Mouse (Mus musculus): ENCODE measurements around the gene Plekhg1. TPM values are rescaled to one million over a fixed set of nuclear protein-coding genes. Genes with fewer than 3 reads are reported as not detected.

The Plekhg1 gene
- total and polyA plus RNA-seq, 2 experiments from 2014 or later, result 6.8 to 14.8 TPM

DNA sequence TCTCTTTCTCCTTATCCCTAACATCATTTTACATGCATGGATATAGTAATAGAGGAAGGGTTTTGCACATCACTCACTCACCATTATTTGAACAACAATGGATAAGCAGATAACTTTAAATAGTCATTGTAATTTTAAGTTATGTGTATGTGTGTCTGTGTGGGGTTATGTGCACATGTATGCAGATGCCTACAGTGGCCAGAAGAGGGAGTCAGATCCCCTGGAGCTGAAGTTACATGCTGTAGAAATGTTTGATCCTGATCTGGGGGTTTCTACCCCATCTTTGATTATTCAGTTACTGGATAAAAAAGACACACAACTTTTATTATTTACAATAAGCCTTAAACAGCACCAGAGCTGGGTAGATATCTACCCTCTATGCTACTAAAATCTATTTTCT, 127.1 kb downstream of the Plekhg1 start:
- Histone ChIP-seq H3K36me3 (ENCODE audit: insufficient read depth, low read length) (no peaks in the 10 kb centered on the region), H3K9ac (replicated peaks; ENCODE audit: low read length) (no peak overlapping the region), H3K27me3 (ENCODE audit: insufficient read depth, low read length) (no peaks in the 10 kb centered on the region), H3K4me2 (ENCODE audit: low read depth, low read length) (no peak overlapping the region), H3K9me3 (ENCODE audit: low read length) (no peaks in the 10 kb centered on the region), H3K27ac (no peak overlapping the region), H3K4me3 (ENCODE audit: low read length) (no peak overlapping the region), H3K4me1 (ENCODE audit: insufficient read depth, low read length) (no peaks in the 10 kb centered on the region)
- ATAC-seq (no peak), DNase-seq (ENCODE audit: low spot score) (no peak)
- TF ChIP-seq CTCF (IDR thresholded peaks at IDR 0.05; ENCODE audit: low read depth), result no peak

DNA sequence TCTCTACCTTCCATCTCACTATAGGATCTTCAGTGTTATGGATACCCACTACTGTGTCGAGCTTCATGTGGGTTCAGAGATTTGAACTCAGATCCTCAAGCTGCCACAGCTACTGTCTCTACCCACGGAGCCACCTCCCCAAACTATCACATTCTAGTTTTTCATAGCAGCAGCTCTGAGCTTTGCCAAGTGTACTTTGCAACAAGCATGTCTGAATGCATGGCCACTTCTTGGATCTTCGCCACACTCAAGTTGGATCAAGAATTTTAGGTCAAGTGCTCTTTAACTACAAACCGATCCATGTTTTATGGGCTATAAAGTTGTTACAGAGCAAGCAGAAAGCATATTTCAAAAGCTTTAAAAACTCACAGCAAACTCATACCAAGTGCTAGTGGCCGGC, 130.7 kb downstream of the Plekhg1 start:
- 80% methylated on average over 5 of the region's 5 CpGs for WGBS
- H3K36me3 ChIP-seq (ENCODE audit: insufficient read depth, low read length), result 0 out of 2 replicates have a peak, but pooled peaks cover 3% of the 10 kb centered on the region
- H3K9me3 ChIP-seq (ENCODE audit: low read length), result no peaks in the 10 kb centered on the region
- H3K27ac ChIP-seq, result no peak overlapping the region
- H3K4me1 ChIP-seq (ENCODE audit: insufficient read depth, low read length), result no peaks in the 10 kb centered on the region
- H3K4me2 ChIP-seq (ENCODE audit: low read depth, low read length), result no peak overlapping the region
- no peak overlapping the region for H3K4me3 ChIP-seq (ENCODE audit: low read length)
- H3K27me3 ChIP-seq (ENCODE audit: insufficient read depth, low read length), result no peaks in the 10 kb centered on the region
- ATAC-seq (no peak), DNase-seq (ENCODE audit: low spot score) (no peak)
- H3K9ac ChIP-seq (replicated peaks; ENCODE audit: low read length), result no peak overlapping the region
- no peak for TF ChIP-seq CTCF (IDR thresholded peaks at IDR 0.05; ENCODE audit: low read depth)

DNA sequence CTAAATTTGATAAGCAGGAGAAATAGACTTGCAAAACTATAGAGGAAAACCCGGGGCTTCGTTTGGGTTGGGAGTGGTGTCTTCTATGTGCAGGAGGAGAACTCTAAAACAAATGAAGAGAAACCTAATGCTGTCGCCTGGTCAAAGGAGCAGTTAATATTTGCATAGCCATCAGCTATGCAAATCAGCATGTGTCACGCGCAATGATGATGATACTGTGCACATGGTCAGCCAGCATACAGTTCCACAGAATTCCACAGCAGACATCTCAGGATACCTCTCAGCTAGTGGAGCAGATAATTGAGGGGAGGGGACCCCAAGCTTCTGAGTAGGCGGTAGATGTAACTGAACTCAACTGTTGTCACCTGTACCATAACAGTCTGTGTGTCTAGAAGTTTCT, 133.3 kb downstream of the Plekhg1 start:
- Histone ChIP-seq H3K36me3 (ENCODE audit: insufficient read depth, low read length) (0 out of 2 replicates have a peak, but pooled peaks cover 3% of the 10 kb centered on the region), H3K27ac (no peak overlapping the region), H3K4me3 (ENCODE audit: low read length) (no peak overlapping the region), H3K9ac (replicated peaks; ENCODE audit: low read length) (no peak overlapping the region), H3K27me3 (ENCODE audit: insufficient read depth, low read length) (no peaks in the 10 kb centered on the region), H3K9me3 (ENCODE audit: low read length) (no peaks in the 10 kb centered on the region), H3K4me2 (ENCODE audit: low read depth, low read length) (no peak overlapping the region), H3K4me1 (ENCODE audit: insufficient read depth, low read length) (no peaks in the 10 kb centered on the region)
- TF ChIP-seq CTCF (IDR thresholded peaks at IDR 0.05; ENCODE audit: low read depth), result no peak
- DNase-seq (ENCODE audit: low spot score) (no peak), ATAC-seq (no peak)
- 95% methylated on average over 6 of the region's 6 CpGs for WGBS

DNA sequence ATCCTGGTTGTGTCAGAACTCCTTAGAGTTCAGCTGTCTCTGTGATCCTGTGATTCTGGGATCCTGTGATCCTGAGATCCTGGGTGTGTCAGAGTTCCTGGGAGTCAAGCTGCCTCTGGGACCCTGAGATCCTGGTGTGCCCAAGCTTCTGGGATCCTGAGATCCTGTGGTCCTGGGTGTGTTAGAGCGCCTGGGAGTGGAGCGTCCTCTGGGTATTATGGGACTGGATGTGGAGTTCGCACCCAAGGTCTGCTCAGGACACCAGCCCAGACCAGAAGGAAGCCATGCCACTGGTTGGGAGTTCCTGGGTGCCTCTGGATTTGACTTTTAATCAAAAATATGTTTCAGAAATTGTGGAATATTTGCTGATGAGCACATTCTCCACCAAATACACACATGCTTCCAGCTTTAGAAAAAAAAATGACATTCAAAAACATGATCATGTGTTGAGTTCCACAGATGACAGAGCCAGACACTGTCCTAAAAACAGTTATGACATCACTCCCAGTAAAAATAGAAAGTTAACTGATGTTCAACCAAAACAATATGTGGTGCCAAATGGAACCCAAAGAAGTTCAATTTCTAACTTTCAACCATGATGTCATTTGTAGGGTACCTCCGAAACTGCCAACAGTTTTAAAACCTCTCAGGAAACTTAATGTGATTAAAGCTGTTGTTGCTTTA, 137.8 kb downstream of the Plekhg1 start:
- no peak for DNase-seq (ENCODE audit: low spot score)
- Histone ChIP-seq H3K27me3 (ENCODE audit: insufficient read depth, low read length) (no peaks in the 10 kb centered on the region), H3K36me3 (ENCODE audit: insufficient read depth, low read length) (0 out of 2 replicates have a peak, but pooled peaks cover 2% of the 10 kb centered on the region), H3K9me3 (ENCODE audit: low read length) (no peaks in the 10 kb centered on the region), H3K4me2 (ENCODE audit: low read depth, low read length) (no peak overlapping the region), H3K27ac (no peak overlapping the region), H3K9ac (replicated peaks; ENCODE audit: low read length) (no peak overlapping the region), H3K4me3 (ENCODE audit: low read length) (no peak overlapping the region), H3K4me1 (ENCODE audit: insufficient read depth, low read length) (no peaks in the 10 kb centered on the region)
- 96% methylated on average over 4 of the region's 4 CpGs for WGBS
- no peak for TF ChIP-seq CTCF (IDR thresholded peaks at IDR 0.05; ENCODE audit: low read depth)
- ATAC-seq, result no peak

DNA sequence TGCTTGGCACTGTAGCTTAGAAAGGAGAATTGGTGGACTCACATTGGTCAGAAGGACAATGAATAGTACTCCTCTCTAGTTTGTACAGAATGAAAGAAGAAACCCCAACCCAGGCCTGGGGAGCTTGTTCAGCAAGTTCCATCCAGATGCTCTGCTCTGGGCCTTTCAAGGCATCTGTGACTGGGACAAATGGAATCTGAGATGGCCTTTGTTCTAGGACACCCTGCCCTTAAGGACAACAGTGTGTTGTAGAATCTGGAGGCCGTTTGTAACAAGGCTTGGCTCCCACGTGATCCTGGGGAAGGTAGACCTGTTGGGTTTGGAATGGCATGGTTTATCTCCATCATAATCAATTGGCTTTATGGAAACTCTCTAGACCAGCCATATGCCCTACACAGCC, 141.0 kb downstream of the Plekhg1 start:
- H3K4me2 ChIP-seq (ENCODE audit: low read depth, low read length), result no peak overlapping the region
- no peaks in the 10 kb centered on the region for H3K27me3 ChIP-seq (ENCODE audit: insufficient read depth, low read length)
- H3K36me3 ChIP-seq (ENCODE audit: insufficient read depth, low read length), result no peaks in the 10 kb centered on the region
- 67% methylated on average over 2 of the region's 2 CpGs for WGBS
- no peaks in the 10 kb centered on the region for H3K4me1 ChIP-seq (ENCODE audit: insufficient read depth, low read length)
- H3K9ac ChIP-seq (replicated peaks; ENCODE audit: low read length), result no peak overlapping the region
- no peak overlapping the region for H3K27ac ChIP-seq
- no peak for DNase-seq (ENCODE audit: low spot score)
- no peak for ATAC-seq
- H3K4me3 ChIP-seq (ENCODE audit: low read length), result no peak overlapping the region
- H3K9me3 ChIP-seq (ENCODE audit: low read length), result no peaks in the 10 kb centered on the region
- no peak for TF ChIP-seq CTCF (IDR thresholded peaks at IDR 0.05; ENCODE audit: low read depth)

DNA sequence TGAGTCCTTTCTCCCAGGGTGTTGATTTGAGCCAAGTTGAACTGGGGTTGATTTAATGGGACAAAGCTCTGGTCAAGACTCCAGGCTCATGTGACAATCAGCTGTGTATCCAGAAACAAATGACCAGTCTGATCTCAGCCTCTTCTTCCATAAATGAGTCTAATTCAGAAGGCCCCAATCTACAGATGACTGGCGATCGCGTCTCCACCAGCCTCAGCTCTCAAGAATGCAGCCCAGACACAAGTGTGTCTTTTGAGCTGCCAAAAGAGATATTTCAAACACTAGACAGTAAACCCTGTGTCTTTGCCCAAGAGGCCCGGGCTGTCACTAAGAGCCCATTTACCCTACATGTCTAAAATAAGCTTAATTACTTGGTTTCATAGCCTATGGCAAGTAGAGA, 148.3 kb downstream of the Plekhg1 start:
- H3K27me3 ChIP-seq (ENCODE audit: insufficient read depth, low read length), result no peaks in the 10 kb centered on the region
- DNase-seq (ENCODE audit: low spot score) (no peak), ATAC-seq (no peak)
- H3K4me1 ChIP-seq (ENCODE audit: insufficient read depth, low read length), result no peaks in the 10 kb centered on the region
- no peaks in the 10 kb centered on the region for H3K36me3 ChIP-seq (ENCODE audit: insufficient read depth, low read length)
- no peak for TF ChIP-seq CTCF (IDR thresholded peaks at IDR 0.05; ENCODE audit: low read depth)
- no peak overlapping the region for H3K27ac ChIP-seq
- H3K9me3 ChIP-seq (ENCODE audit: low read length), result no peaks in the 10 kb centered on the region
- H3K4me3 ChIP-seq (ENCODE audit: low read length), result no peak overlapping the region
- no peak overlapping the region for H3K4me2 ChIP-seq (ENCODE audit: low read depth, low read length)
- WGBS, result 78% methylated on average over 4 of the region's 4 CpGs
- H3K9ac ChIP-seq (replicated peaks; ENCODE audit: low read length), result no peak overlapping the region

Data from hindbrain, postnatal 0 days (tissue).